Mouse (Mus musculus) heart, adult 9 months (tissue): ENCODE measurements around the gene Gm960.
A peak's percentile ranks its signal among the peaks of the same experiment; 100 is the strongest.

Experiments used
- DNase-seq, 2 experiments: peaks; one replicate each; pipeline ENCODE4 v3.0.0; 2022; ENCODE audit warnings: low spot score in 2 of 2

Gm960 gene

DNA sequence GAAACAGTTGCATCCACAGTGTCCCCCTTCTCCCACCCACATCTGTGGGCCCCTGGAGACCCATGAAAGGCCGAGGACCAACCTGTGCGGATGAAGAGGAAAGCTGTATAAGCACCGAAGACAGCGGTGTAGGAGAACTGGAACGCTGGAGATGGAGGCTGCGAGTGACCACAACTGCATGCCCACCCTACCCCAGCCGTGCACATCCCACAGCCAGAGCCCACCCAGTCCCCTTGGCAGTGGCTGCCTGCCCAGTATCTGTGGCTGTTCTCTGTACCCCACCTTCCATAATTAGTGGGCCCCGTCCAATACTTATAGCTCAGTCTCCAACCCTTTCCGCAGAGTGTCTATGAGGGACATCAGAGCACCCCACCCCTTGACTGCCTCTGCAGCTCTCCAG, 75.0 kb downstream of the Gm960 start:
- DNase-seq, result no peak

- DNase-seq, result no peak
Observed at GRCm38 (mm10) chr19:4622780-4623179, 75.7 kb downstream of the Gm960 start.

DNA sequence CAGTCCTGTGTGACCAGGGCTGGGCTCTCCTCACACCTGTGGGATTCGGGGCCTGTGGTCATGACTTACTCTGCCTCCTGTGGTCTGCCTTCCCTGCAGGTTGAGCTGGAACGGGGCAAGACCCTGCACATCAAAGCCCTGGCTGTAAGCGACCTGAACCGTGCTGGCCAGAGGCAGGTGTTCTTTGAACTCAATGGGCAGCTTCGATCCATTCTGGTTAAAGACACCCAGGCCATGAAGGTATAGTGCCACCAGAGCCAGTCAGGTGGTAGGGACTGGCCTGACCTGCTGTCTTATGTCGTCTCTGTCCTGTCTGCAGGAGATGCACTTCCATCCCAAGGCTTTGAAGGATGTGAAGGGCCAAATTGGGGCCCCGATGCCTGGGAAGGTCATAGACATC, 77.7 kb downstream of the Gm960 start:
- DNase-seq, result no peak

DNA sequence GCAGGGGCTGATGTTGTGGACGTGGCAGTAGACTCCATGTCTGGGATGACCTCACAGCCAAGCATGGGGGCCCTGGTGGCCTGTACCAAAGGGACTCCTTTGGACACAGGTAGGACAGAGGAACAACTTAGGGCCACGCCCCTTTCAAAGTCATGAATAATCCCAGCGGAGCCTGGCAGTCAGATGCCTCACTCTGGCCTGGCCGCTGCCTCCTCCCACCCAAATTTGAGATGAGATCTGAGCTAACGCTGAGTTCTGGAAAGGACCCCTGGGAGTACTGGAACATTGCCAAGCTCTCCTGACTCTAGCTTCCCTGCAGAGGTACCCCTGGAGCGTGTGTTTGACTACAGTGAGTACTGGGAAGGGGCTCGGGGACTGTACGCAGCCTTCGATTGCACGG, 79.0 kb downstream of the Gm960 start:
- no peak for DNase-seq

- no peak for DNase-seq
Observed at GRCm38 (mm10) chr19:4618183-4618582, 80.3 kb downstream of the Gm960 start.

- no peak for DNase-seq
Observed at GRCm38 (mm10) chr19:4616546-4616945, 81.9 kb downstream of the Gm960 start.

GRCm38 (mm10) chr19:4615151-4616093, 83.0 kb downstream of the Gm960 start, which contains the start of gene Lrfn4:
Gene Lrfn4, minus strand, starts transcription at chr19:4615667.
- DNase-seq, result peak; percentile 82 to 83

DNA sequence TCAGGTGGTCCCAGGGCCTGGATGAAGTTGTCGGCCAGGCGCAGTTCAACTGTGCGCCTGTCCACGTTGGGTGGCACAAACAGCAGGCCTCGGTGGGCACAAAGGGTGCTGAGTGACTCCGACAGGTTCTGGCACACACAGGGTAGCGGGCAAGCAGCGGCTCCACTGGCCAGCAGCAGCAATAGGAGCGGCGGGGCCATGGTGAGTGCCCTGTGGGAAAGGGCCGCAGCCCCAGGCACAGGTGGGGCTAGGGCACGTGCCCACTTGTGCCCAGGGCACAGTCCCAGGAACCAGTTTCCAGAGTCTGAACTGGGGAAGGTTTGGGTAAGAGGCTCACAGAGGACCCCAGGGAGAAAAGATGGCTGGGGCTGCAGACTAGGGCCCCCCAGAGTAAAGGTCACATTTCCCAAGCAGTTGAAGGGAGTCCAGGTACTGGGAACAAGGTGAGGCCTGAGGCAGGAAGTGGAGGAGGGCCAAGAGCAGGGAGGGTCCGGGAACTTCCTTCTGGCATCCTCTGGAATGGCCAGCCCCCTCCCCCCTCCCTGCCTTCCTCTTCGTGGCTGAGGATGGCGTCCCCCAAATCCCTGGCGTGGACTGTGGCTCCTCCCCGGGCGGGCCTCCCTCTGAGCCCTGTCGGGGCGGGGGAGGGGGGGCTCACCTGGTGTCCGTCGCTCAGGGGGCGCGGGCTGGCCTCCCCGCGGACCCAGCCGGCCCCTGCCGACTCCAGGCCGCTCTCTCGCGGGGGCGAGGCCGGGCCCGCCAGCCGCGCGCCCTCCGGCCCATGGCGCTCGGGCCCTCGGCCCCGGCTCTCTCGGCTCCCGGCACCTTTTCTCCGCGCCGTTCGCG, 83.9 kb downstream of the Gm960 start:
- no peak for DNase-seq

DNA sequence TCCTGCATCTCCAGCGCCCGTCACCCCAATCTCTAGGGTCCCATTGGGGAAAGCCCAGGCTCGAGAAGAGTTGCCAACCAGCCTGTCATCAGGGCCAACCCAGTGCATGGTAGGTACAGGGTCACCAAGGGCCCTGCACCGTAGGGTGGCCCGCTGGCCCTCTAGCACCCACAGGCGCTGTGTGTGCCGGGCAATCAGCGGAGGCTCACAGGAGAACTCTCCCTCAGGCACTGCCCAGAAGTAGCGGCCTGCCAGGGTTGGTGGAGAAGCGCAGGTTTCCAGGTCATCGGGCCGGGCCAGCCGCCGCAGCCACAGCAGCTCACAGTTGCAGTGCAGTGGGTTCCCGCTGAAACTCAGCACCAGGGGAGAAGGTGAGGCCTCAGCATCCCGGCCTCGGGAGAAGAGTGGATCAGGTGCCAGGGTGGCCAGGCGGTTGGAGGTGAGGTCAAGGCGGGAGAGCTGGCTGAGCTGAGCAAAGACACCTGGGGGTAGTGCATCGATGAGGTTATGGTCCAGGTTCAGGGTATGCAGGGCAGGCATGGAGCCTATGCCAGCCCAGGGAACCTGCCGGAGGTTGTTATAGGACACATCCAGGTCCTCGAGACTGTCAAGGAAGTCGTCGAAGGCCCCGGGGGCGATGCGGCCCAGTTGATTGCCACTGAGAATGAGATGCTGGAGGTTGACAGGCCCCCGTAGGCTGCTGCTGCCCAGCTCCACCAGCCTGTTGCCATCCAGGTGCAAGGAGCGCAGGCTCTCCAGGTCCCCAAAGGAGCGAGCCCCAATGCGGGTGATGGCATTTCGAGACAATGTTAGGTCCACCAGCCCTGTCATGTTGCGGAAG, 84.8 kb downstream of the Gm960 start:
- DNase-seq, result no peak

GRCm38 (mm10) chr19:4612181-4612961, 86.1 kb downstream of the Gm960 start:
- no peak for DNase-seq

DNA sequence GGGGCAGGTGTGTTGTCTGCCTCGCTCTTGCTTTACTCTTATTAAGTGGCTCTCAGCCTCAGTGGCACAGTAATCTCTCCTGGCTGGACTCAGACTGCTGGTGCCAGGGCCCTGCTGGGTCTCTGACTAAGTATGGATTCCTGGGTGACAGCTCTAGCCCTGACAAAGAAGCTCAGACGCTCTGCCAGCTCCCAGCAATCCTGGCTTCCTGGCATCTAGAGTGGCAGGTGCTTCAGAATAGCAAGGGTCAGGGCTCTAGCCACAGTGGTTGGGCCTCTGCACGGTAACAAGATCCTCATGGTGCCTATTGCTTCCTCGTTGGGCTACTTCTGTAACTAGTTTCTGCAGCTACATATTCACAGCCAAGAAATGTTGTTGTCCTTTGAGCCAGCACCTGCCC, 88.4 kb downstream of the Gm960 start:
- peak; percentile 53 to 54 for DNase-seq

- DNase-seq, result no peak
Observed at GRCm38 (mm10) chr19:4608511-4608910, 90.0 kb downstream of the Gm960 start.

GRCm38 (mm10) chr19:4607406-4607805, 91.1 kb downstream of the Gm960 start:
- no peak for DNase-seq

- DNase-seq, result no peak
Observed at GRCm38 (mm10) chr19:4605654-4606053, 92.8 kb downstream of the Gm960 start.

DNA sequence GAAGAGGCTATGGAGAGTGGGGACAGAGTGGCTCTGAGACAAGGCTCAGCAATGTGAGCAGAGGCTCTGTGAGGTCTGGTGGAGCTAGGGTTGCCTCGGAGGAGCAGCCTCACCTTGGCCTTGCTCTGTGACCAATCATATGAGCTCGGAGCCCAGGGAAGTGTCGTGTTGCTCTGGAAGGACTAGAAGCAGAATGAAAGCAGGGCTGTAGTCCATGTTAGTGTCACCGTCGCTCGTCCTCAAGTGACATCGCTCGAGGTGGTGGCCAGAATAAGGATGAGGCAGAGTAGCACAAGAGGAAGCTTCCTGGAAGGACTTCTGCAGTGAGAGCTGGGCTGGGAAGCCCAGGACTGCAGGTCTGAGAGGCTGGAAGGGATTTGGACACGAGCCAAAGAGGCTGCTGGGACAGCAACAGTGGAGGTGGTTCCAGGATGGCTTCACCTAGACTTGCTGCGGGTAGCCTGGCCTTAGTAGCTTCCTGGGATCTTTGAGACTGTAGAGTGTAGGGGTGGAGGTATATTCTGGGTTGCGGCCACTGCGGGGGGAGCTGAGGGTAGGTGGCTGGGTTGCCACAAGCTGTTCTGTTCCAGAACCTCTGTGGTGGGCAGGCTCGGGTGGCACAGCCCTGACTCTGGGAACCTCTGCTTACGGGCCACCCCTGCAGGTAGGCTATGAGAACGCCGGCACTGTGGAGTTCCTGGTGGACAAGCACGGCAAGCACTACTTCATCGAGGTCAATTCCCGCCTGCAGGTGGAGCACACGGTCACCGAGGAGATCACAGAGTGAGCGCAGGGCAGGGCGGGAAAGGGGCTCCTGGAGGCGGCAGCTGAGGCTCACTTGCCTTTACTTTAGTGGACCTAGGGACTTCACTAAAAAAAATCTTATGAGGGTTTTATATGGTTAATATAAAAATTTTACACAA, 94.4 kb downstream of the Gm960 start:
- DNase-seq, result no peak

- DNase-seq, result no peak
Observed at GRCm38 (mm10) chr19:4602459-4602858, 96.0 kb downstream of the Gm960 start.

GRCm38 (mm10) chr19:4596071-4596470, 102.4 kb downstream of the Gm960 start:
- DNase-seq, result no peak

GRCm38 (mm10) chr19:4593792-4594522, 104.5 kb downstream of the Gm960 start:
- no peak for DNase-seq

- no peak for DNase-seq
Observed at GRCm38 (mm10) chr19:4590025-4590424, 108.4 kb downstream of the Gm960 start.
